Mouse (Mus musculus): ENCODE data around the gene Zc2hc1b. TPM values are rescaled to one million over a fixed set of nuclear protein-coding genes. Genes with fewer than 3 reads are reported as not detected.

Zc2hc1b gene
- polyA plus RNA-seq, 1 experiment from 2014 or later, result not detected

- TF ChIP-seq CTCF (IDR thresholded peaks at IDR 0.05; ENCODE audit: low read depth) (no peak), EP300 (IDR thresholded peaks at IDR 0.05; ENCODE audit: low read depth) (no peak)
- WGBS (ENCODE audit: insufficient replicate concordance), result 70% methylated on average over 4 of the region's 4 CpGs
- H3K27ac ChIP-seq (ENCODE audit: low read depth), result no peak overlapping the region
- H3K4me3 ChIP-seq (ENCODE audit: low read depth, low read length), result no peak overlapping the region
- ATAC-seq (no peak), DNase-seq (no peak)
- H3K4me2 ChIP-seq (ENCODE audit: low read depth, low read length), result no peak overlapping the region
- H3K9ac ChIP-seq (replicated peaks), result no peak overlapping the region
- no peaks in the 10 kb centered on the region for H3K36me3 ChIP-seq (replicated peaks; ENCODE audit: insufficient read depth, low read length)
- no peaks in the 10 kb centered on the region for H3K9me3 ChIP-seq (ENCODE audit: low read length)
- H3K4me1 ChIP-seq (ENCODE audit: insufficient read depth), result no peaks in the 10 kb centered on the region
- no peaks in the 10 kb centered on the region for H3K27me3 ChIP-seq (ENCODE audit: insufficient read depth, low read length)
Observed at GRCm38 (mm10) chr10:13113641-13114040, 64.2 kb downstream of the Zc2hc1b start.

- Histone ChIP-seq H3K27ac (ENCODE audit: low read depth) (no peak overlapping the region), H3K4me1 (ENCODE audit: insufficient read depth) (no peaks in the 10 kb centered on the region), H3K9ac (replicated peaks) (no peak overlapping the region), H3K4me3 (ENCODE audit: low read depth, low read length) (no peak overlapping the region), H3K36me3 (replicated peaks; ENCODE audit: insufficient read depth, low read length) (no peaks in the 10 kb centered on the region), H3K9me3 (ENCODE audit: low read length) (no peaks in the 10 kb centered on the region), H3K4me2 (ENCODE audit: low read depth, low read length) (no peak overlapping the region), H3K27me3 (ENCODE audit: insufficient read depth, low read length) (no peaks in the 10 kb centered on the region)
- TF ChIP-seq EP300 (IDR thresholded peaks at IDR 0.05; ENCODE audit: low read depth) (no peak), CTCF (IDR thresholded peaks at IDR 0.05; ENCODE audit: low read depth) (no peak)
- DNase-seq (no peak), ATAC-seq (no peak)
- 60% methylated on average over 3 of the region's 3 CpGs for WGBS (ENCODE audit: insufficient replicate concordance)
Observed at GRCm38 (mm10) chr10:13112849-13113248, 65.0 kb downstream of the Zc2hc1b start.

GRCm38 (mm10) chr10:13109781-13110180, 68.0 kb downstream of the Zc2hc1b start:
- H3K4me3 ChIP-seq (ENCODE audit: low read depth, low read length), result no peak overlapping the region
- H3K36me3 ChIP-seq (replicated peaks; ENCODE audit: insufficient read depth, low read length), result no peaks in the 10 kb centered on the region
- no peak overlapping the region for H3K9ac ChIP-seq (replicated peaks)
- WGBS (ENCODE audit: insufficient replicate concordance), result 56% methylated on average over 1 of the region's 1 CpGs
- H3K4me2 ChIP-seq (ENCODE audit: low read depth, low read length), result no peak overlapping the region
- no peaks in the 10 kb centered on the region for H3K27me3 ChIP-seq (ENCODE audit: insufficient read depth, low read length)
- no peak for TF ChIP-seq CTCF (IDR thresholded peaks at IDR 0.05; ENCODE audit: low read depth)
- no peak for TF ChIP-seq EP300 (IDR thresholded peaks at IDR 0.05; ENCODE audit: low read depth)
- no peaks in the 10 kb centered on the region for H3K4me1 ChIP-seq (ENCODE audit: insufficient read depth)
- H3K27ac ChIP-seq (ENCODE audit: low read depth), result no peak overlapping the region
- DNase-seq, result no peak
- H3K9me3 ChIP-seq (ENCODE audit: low read length), result no peaks in the 10 kb centered on the region
- no peak for ATAC-seq

GRCm38 (mm10) chr10:13108847-13109246, 69.0 kb downstream of the Zc2hc1b start:
- H3K9ac ChIP-seq (replicated peaks), result no peak overlapping the region
- H3K27ac ChIP-seq (ENCODE audit: low read depth), result no peak overlapping the region
- H3K4me2 ChIP-seq (ENCODE audit: low read depth, low read length), result no peak overlapping the region
- no peak overlapping the region for H3K4me3 ChIP-seq (ENCODE audit: low read depth, low read length)
- H3K4me1 ChIP-seq (ENCODE audit: insufficient read depth), result no peaks in the 10 kb centered on the region
- WGBS (ENCODE audit: insufficient replicate concordance), result 73% methylated on average over 4 of the region's 4 CpGs
- TF ChIP-seq CTCF (IDR thresholded peaks at IDR 0.05; ENCODE audit: low read depth) (no peak), EP300 (IDR thresholded peaks at IDR 0.05; ENCODE audit: low read depth) (no peak)
- H3K27me3 ChIP-seq (ENCODE audit: insufficient read depth, low read length), result no peaks in the 10 kb centered on the region
- H3K36me3 ChIP-seq (replicated peaks; ENCODE audit: insufficient read depth, low read length), result no peaks in the 10 kb centered on the region
- ATAC-seq, result no peak
- DNase-seq, result no peak
- no peaks in the 10 kb centered on the region for H3K9me3 ChIP-seq (ENCODE audit: low read length)

- H3K9me3 ChIP-seq (ENCODE audit: low read length), result no peaks in the 10 kb centered on the region
- H3K27ac ChIP-seq (ENCODE audit: low read depth), result no peak overlapping the region
- no peak overlapping the region for H3K4me2 ChIP-seq (ENCODE audit: low read depth, low read length)
- WGBS (ENCODE audit: insufficient replicate concordance), result 72% methylated on average over 7 of the region's 7 CpGs
- TF ChIP-seq CTCF (IDR thresholded peaks at IDR 0.05; ENCODE audit: low read depth), result no peak
- TF ChIP-seq EP300 (IDR thresholded peaks at IDR 0.05; ENCODE audit: low read depth), result no peak
- no peak overlapping the region for H3K4me3 ChIP-seq (ENCODE audit: low read depth, low read length)
- ATAC-seq (no peak), DNase-seq (no peak)
- H3K27me3 ChIP-seq (ENCODE audit: insufficient read depth, low read length), result no peaks in the 10 kb centered on the region
- no peak overlapping the region for H3K9ac ChIP-seq (replicated peaks)
- no peaks in the 10 kb centered on the region for H3K36me3 ChIP-seq (replicated peaks; ENCODE audit: insufficient read depth, low read length)
- no peaks in the 10 kb centered on the region for H3K4me1 ChIP-seq (ENCODE audit: insufficient read depth)
Observed at GRCm38 (mm10) chr10:13108021-13108548, 69.7 kb downstream of the Zc2hc1b start.

GRCm38 (mm10) chr10:13106909-13107624, 70.8 kb downstream of the Zc2hc1b start:
- Histone ChIP-seq H3K4me2 (ENCODE audit: low read depth, low read length) (no peak overlapping the region), H3K27me3 (ENCODE audit: insufficient read depth, low read length) (no peaks in the 10 kb centered on the region)

More at GRCm38 (mm10) chr10:13106909-13107624, 70.8 kb downstream of the Zc2hc1b start:
- no peak for TF ChIP-seq EP300 (IDR thresholded peaks at IDR 0.05; ENCODE audit: low read depth)
- TF ChIP-seq CTCF (IDR thresholded peaks at IDR 0.05; ENCODE audit: low read depth), result no peak
- Histone ChIP-seq H3K4me1 (ENCODE audit: insufficient read depth) (no peaks in the 10 kb centered on the region), H3K36me3 (replicated peaks; ENCODE audit: insufficient read depth, low read length) (no peaks in the 10 kb centered on the region), H3K9me3 (ENCODE audit: low read length) (no peaks in the 10 kb centered on the region), H3K9ac (replicated peaks) (no peak overlapping the region), H3K4me3 (ENCODE audit: low read depth, low read length) (no peak overlapping the region), H3K27ac (ENCODE audit: low read depth) (no peak overlapping the region)
- whole genome bisulfite sequencing (ENCODE audit: insufficient replicate concordance), result 63% methylated on average over 9 of the region's 9 CpGs
- ATAC-seq (no peak), DNase-seq (no peak)

Data from liver, postnatal 0 days (tissue).